8 mouse cellular contexts compared by ENCODE assay signal in the genomic region with DNA sequence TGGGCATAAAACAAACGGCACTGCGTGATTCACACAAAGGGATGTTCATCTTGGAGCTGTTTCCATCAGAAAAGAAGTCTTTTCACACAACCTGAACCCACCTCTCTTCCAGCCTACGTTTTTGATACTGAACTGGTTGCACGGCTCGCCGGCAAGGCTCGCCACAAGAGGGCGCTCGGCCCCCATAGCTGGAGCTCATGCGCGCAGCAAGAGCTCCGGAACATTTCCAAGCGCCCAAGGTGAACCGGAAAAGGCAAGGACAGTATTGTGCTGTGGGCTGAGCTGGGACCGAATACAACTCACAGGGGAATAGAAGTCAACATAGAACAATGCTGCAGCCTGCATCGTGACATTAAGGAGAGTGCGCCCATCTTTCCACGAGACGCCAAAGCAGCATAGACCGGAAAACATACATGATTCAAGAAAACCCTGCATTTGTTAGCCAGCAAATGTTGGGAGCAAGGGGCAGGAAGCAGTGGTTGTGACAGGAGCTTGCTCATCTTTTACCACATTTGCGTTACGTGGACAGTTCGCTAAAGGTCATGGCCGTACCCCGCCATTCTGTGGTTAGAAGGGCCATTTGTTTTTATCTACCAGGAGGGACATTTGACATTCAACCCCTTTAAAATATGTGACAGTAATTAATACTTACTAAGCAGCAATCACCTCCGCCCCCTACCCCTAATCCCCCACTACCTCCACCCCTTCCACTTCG. TPM values are rescaled to one million over a fixed set of nuclear protein-coding genes. Genes with fewer than 3 reads are reported as not detected.
DNase-seq lines count a peak whose midpoint lies in the region; ATAC-seq and TF ChIP-seq lines count a peak whose summit lies in the region.

No protein-coding gene starts in this region.

- WGBS in forebrain, embryonic 10.5 days: 8% methylated on average over 27 of the region's 27 CpGs
- WGBS in heart, embryonic 14.5 days: 8% methylated on average over 27 of the region's 27 CpGs
- WGBS in liver, embryonic 11.5 days: 8% methylated on average over 27 of the region's 27 CpGs
- WGBS in neural tube, embryonic 11.5 days: 12% methylated on average over 27 of the region's 27 CpGs
- 6% methylated on average over 27 of the region's 27 CpGs for WGBS in stomach, postnatal 0 days

- H3K27me3 ChIP-seq in C2C12 (ENCODE audit: control insufficient read depth, insufficient read depth, insufficient read length): peaks cover 34% of the 10 kb centered on the region
- peaks cover 15% of the 10 kb centered on the region; the same call in 1 of the 2 replicates for H3K27me3 ChIP-seq in forebrain, embryonic 10.5 days (ENCODE audit: poor library complexity, severe bottlenecking)
- no peaks in the 10 kb centered on the region for H3K27me3 ChIP-seq in heart, embryonic 14.5 days (ENCODE audit: control insufficient read depth, insufficient read depth, low read length)
- H3K27me3 ChIP-seq in liver, embryonic 11.5 days (replicated peaks; ENCODE audit: control insufficient read depth, insufficient read depth, low read length): no peaks in the 10 kb centered on the region
- H3K27me3 ChIP-seq in neural tube, embryonic 11.5 days (ENCODE audit: control insufficient read depth, insufficient read depth, low read length): no peaks in the 10 kb centered on the region
- no peaks in the 10 kb centered on the region for H3K27me3 ChIP-seq in stomach, postnatal 0 days (ENCODE audit: control insufficient read depth, insufficient read depth, low read length)

- no peak overlapping the region for H3K27ac ChIP-seq in brown adipose tissue, adult 24 weeks (replicated peaks; ENCODE audit: low read depth, low read length)
- H3K27ac ChIP-seq in forebrain, embryonic 10.5 days: no peak overlapping the region
- H3K27ac ChIP-seq in heart, embryonic 14.5 days (replicated peaks in 1 of 2; ENCODE audit: control insufficient read depth in 1 of 2, insufficient read depth in 1 of 2, low read depth in 2 of 2, low read length in 2 of 2): no peak overlapping the region
- H3K27ac ChIP-seq in liver, embryonic 11.5 days (ENCODE audit: low read depth, low read length): no peak overlapping the region
- no peak overlapping the region for H3K27ac ChIP-seq in neural tube, embryonic 11.5 days (ENCODE audit: low read depth, low read length)
- H3K27ac ChIP-seq in stomach, postnatal 0 days (replicated peaks): no peak overlapping the region

- TF ChIP-seq CTCF in C2C12 (IDR thresholded peaks at IDR 0.05; ENCODE audit: control insufficient read depth, insufficient read depth, insufficient read length): peak; percentile 89
- TF ChIP-seq CTCF in stomach, postnatal 0 days (IDR thresholded peaks at IDR 0.05; ENCODE audit: low read depth): peak; percentile 100

- H3K36me3 ChIP-seq in C2C12 (ENCODE audit: control insufficient read depth, insufficient read depth): no peaks in the 10 kb centered on the region
- H3K36me3 ChIP-seq in forebrain, embryonic 10.5 days (replicated peaks): no peaks in the 10 kb centered on the region
- H3K36me3 ChIP-seq in heart, embryonic 14.5 days (ENCODE audit: control insufficient read depth, insufficient read depth, low read length): no peaks in the 10 kb centered on the region
- H3K36me3 ChIP-seq in liver, embryonic 11.5 days (ENCODE audit: control insufficient read depth, insufficient read depth, low read length): no peaks in the 10 kb centered on the region
- H3K36me3 ChIP-seq in neural tube, embryonic 11.5 days (ENCODE audit: control insufficient read depth, insufficient read depth, low read length): no peaks in the 10 kb centered on the region
- no peaks in the 10 kb centered on the region for H3K36me3 ChIP-seq in stomach, postnatal 0 days (ENCODE audit: control insufficient read depth, insufficient read depth, low read length)

- ATAC-seq in heart, embryonic 14.5 days (ENCODE audit: insufficient number of reproducible peaks, insufficient read depth, low FRiP score, low read depth): no peak
- 0 out of 2 replicates have a peak, but pooled peaks have one; percentile 18 for ATAC-seq in liver, embryonic 11.5 days (replicated peaks; ENCODE audit: low FRiP score)
- ATAC-seq in neural tube, embryonic 11.5 days (ENCODE audit: insufficient read depth, low FRiP score, low TSS enrichment): no peak; the same call in 1 of the 2 replicates
- ATAC-seq in stomach, postnatal 0 days (ENCODE audit: low FRiP score, low TSS enrichment): peak; percentile 80

- H3K4me3 ChIP-seq in C2C12 (ENCODE audit: insufficient read depth, poor library complexity, severe bottlenecking): no peak overlapping the region
- H3K4me3 ChIP-seq in brown adipose tissue, adult 24 weeks (ENCODE audit: insufficient read depth, low read depth, low read length): peak overlapping the region; percentile 14; the same call in 1 of the 2 replicates
- H3K4me3 ChIP-seq in forebrain, embryonic 10.5 days: peak overlapping the region; percentile 45
- peak overlapping the region; percentile 19 to 29; a peak in 3 of 4 replicates for H3K4me3 ChIP-seq in heart, embryonic 14.5 days (ENCODE audit: control insufficient read depth in 1 of 2, insufficient read depth in 1 of 2, low read depth in 1 of 2, low read length in 2 of 2)
- peak overlapping the region; percentile 14; the same call in 1 of the 2 replicates for H3K4me3 ChIP-seq in liver, embryonic 11.5 days (ENCODE audit: low read depth, low read length)
- H3K4me3 ChIP-seq in neural tube, embryonic 11.5 days (ENCODE audit: low read depth, low read length): peak overlapping the region; percentile 6; the same call in 1 of the 2 replicates
- peak overlapping the region; percentile 23 for H3K4me3 ChIP-seq in stomach, postnatal 0 days (ENCODE audit: low read depth, low read length)

- peak; percentile 87 for DNase-seq in forebrain, embryonic 10.5 days (ENCODE audit: extremely low spot score, low spot score)
- peak; percentile 95 for DNase-seq in kidney, postnatal 10 days
- peak; percentile 82 for DNase-seq in liver, embryonic 11.5 days (ENCODE audit: low spot score)
- peak; percentile 92 for DNase-seq in neural tube, embryonic 11.5 days (ENCODE audit: low spot score)
- DNase-seq in stomach, postnatal 0 days (ENCODE audit: low spot score): peak; percentile 89

- peak overlapping the region; percentile 53 for H3K4me2 ChIP-seq in heart, embryonic 14.5 days (ENCODE audit: low read length)
- peak overlapping the region; percentile 57 for H3K4me2 ChIP-seq in liver, embryonic 11.5 days
- H3K4me2 ChIP-seq in neural tube, embryonic 11.5 days (ENCODE audit: low read depth): peak overlapping the region; percentile 46
- peak overlapping the region; percentile 53 for H3K4me2 ChIP-seq in stomach, postnatal 0 days (replicated peaks; ENCODE audit: low read depth)

- no peaks in the 10 kb centered on the region for H3K79me2 ChIP-seq in C2C12 (ENCODE audit: control insufficient read depth, insufficient read depth)

- no peaks in the 10 kb centered on the region for H3K79me3 ChIP-seq in C2C12 (ENCODE audit: low read depth)

- no peak overlapping the region for H3ac ChIP-seq in C2C12 (ENCODE audit: control insufficient read depth, insufficient read length, low read depth)

- H3K4me1 ChIP-seq in brown adipose tissue, adult 24 weeks (ENCODE audit: control insufficient read depth, insufficient read depth, insufficient read length, low read length): no peaks in the 10 kb centered on the region
- H3K4me1 ChIP-seq in forebrain, embryonic 10.5 days: peaks cover 5% of the 10 kb centered on the region
- H3K4me1 ChIP-seq in heart, embryonic 14.5 days (ENCODE audit: control insufficient read depth in 2 of 2, insufficient read depth in 2 of 2, low read length in 2 of 2): peaks cover 0 to 3% of the 10 kb centered on the region in 2 experiments; a peak in 2 of 4 replicates
- H3K4me1 ChIP-seq in liver, embryonic 11.5 days (replicated peaks; ENCODE audit: control insufficient read depth, insufficient read depth, low read length): no peaks in the 10 kb centered on the region
- H3K4me1 ChIP-seq in neural tube, embryonic 11.5 days (ENCODE audit: control insufficient read depth, insufficient read depth, low read length): no peaks in the 10 kb centered on the region
- H3K4me1 ChIP-seq in stomach, postnatal 0 days (replicated peaks; ENCODE audit: control insufficient read depth, insufficient read depth): no peaks in the 10 kb centered on the region

- peak overlapping the region; percentile 54; the same call in 1 of the 2 replicates for H3K9ac ChIP-seq in heart, embryonic 14.5 days (ENCODE audit: low read length)
- no peak overlapping the region for H3K9ac ChIP-seq in liver, embryonic 11.5 days (ENCODE audit: low read depth, low read length)
- no peak overlapping the region; the same call in 1 of the 2 replicates for H3K9ac ChIP-seq in neural tube, embryonic 11.5 days (ENCODE audit: low read length)
- H3K9ac ChIP-seq in stomach, postnatal 0 days (ENCODE audit: low read length): peak overlapping the region; percentile 35; the same call in 1 of the 2 replicates

- no peaks in the 10 kb centered on the region for H3K9me3 ChIP-seq in forebrain, embryonic 10.5 days
- no peaks in the 10 kb centered on the region for H3K9me3 ChIP-seq in heart, embryonic 14.5 days (ENCODE audit: control insufficient read depth, low read length)
- no peaks in the 10 kb centered on the region for H3K9me3 ChIP-seq in liver, embryonic 11.5 days (ENCODE audit: control insufficient read depth, low read length)
- H3K9me3 ChIP-seq in neural tube, embryonic 11.5 days (ENCODE audit: control insufficient read depth, low read length): no peaks in the 10 kb centered on the region
- H3K9me3 ChIP-seq in stomach, postnatal 0 days (ENCODE audit: control insufficient read depth, low read length): no peaks in the 10 kb centered on the region

- TF ChIP-seq EP300 in stomach, postnatal 0 days (optimal IDR thresholded peaks at IDR 0.05): no peak

TF ChIP-seq in C2C12, 6 proteins besides CTCF, POLR2A, EP300 and RAD21:
- TF ChIP-seq MYOG (IDR thresholded peaks at IDR 0.05; ENCODE audit: control insufficient read depth, extremely low read depth, insufficient read length): no peak
- TF ChIP-seq MAX (IDR thresholded peaks at IDR 0.05): no peak
- no peak for TF ChIP-seq CEBPB (IDR thresholded peaks at IDR 0.05; ENCODE audit: low read depth)
- TF ChIP-seq FOSL1 (IDR thresholded peaks at IDR 0.05; ENCODE audit: insufficient read depth, low read length, poor library complexity, severe bottlenecking): no peak
- no peak for TF ChIP-seq USF1 (IDR thresholded peaks at IDR 0.05; ENCODE audit: low read depth)
- no peak for TF ChIP-seq MYOD1 (IDR thresholded peaks at IDR 0.05; ENCODE audit: control insufficient read depth, insufficient read length, low read depth)

RNA-seq across cellular contexts. Expression of a gene that starts 53.3 kb away (rescaled TPM):
- polyA plus RNA-seq in C2C12 (2012; fragmentation: generic; extraction: Trizol): 0.04 TPM
- not detected in 2 replicates for polyA plus RNA-seq in brown adipose tissue, adult 24 weeks (2012; ENCODE audit: insufficient read depth, insufficient read length, missing spikeins)
- polyA plus RNA-seq in forebrain, embryonic 10.5 days (2016; fragmentation: Nextera tagmentation; extraction: Ambion mirVana): not detected in 2 replicates
- polyA plus RNA-seq in heart, embryonic 14.5 days (2014; fragmentation: Nextera tagmentation; extraction: Ambion mirVana): not detected in 2 replicates
- not detected in 2 replicates for polyA plus RNA-seq in liver, embryonic 11.5 days (2014; fragmentation: Nextera tagmentation; extraction: Ambion mirVana)
- polyA plus RNA-seq in neural tube, embryonic 11.5 days (2014; fragmentation: Nextera tagmentation; extraction: Ambion mirVana): not detected in 2 replicates
- 0.97 and 1.5 TPM in 2 replicates for polyA plus RNA-seq in stomach, postnatal 0 days (2015; fragmentation: Nextera tagmentation; extraction: Ambion mirVana)

Comparison
In these comparisons a context has a peak if more than half of its experiments do, and no peak if none do; other contexts are left out.
1. ATAC-seq: peak in liver, embryonic 11.5 days (single experiment) and stomach, postnatal 0 days (single experiment); none in heart, embryonic 14.5 days (single experiment) and neural tube, embryonic 11.5 days (single experiment).
2. H3K9ac ChIP-seq: peak in heart, embryonic 14.5 days (single experiment) and stomach, postnatal 0 days (single experiment); none in liver, embryonic 11.5 days (single experiment) and neural tube, embryonic 11.5 days (single experiment).
3. Peak in every context shown above with its lines, with median percentiles within 50 percentile points of each other: DNase-seq and H3K4me2 ChIP-seq.